Mouse (Mus musculus): ENCODE results near the gene Copg2.

GRCm38 (mm10) chr6:30904033-30904432 lies 7.4 kb upstream of the Copg2 start:
- no peak for TF ChIP-seq CTCF (IDR thresholded peaks at IDR 0.05; ENCODE audit: low read depth)
- no peak for TF ChIP-seq EP300 (IDR thresholded peaks at IDR 0.05; ENCODE audit: low read depth)
